Mouse (Mus musculus) T-helper 1 cell (primary cell): ENCODE measurements around the gene Olfr293.

ENCODE experiments used
- in situ Hi-C: fragments of 300-600 bp; cut with MboI, MseI; formaldehyde crosslinking; loops from one replicate; pipeline ENCODE4 v1.15.1; 2025; ENCODE audit warnings: high pct_unique_total_duplicates

The Olfr293 gene

GRCm38 (mm10) chr7:86648761-86649160 is at the start of gene Olfr293:
Gene Olfr293 (plus strand): TSS chr7:86649061.
- in situ Hi-C loops, result no loop called here

- in situ Hi-C loops, result no loop called here
Measured at GRCm38 (mm10) chr7:86616543-86616942, 32.3 kb upstream of the Olfr293 start, which contains the start of gene Olfr294. Gene Olfr294 (minus strand): TSS chr7:86616643.

- in situ Hi-C loops, result no loop called here
Measured at GRCm38 (mm10) chr7:86688030-86688429, 39.2 kb downstream of the Olfr293 start, which contains the start of gene Olfr292. Gene Olfr292 (plus strand): TSS chr7:86688330.
